Mouse (Mus musculus): ENCODE results near the gene Ywhab. TPM values are rescaled to one million over a fixed set of nuclear protein-coding genes. Genes with fewer than 3 reads are reported as not detected.

Gene Ywhab
- polyA plus RNA-seq, 1 experiment = 250 TPM

DNA sequence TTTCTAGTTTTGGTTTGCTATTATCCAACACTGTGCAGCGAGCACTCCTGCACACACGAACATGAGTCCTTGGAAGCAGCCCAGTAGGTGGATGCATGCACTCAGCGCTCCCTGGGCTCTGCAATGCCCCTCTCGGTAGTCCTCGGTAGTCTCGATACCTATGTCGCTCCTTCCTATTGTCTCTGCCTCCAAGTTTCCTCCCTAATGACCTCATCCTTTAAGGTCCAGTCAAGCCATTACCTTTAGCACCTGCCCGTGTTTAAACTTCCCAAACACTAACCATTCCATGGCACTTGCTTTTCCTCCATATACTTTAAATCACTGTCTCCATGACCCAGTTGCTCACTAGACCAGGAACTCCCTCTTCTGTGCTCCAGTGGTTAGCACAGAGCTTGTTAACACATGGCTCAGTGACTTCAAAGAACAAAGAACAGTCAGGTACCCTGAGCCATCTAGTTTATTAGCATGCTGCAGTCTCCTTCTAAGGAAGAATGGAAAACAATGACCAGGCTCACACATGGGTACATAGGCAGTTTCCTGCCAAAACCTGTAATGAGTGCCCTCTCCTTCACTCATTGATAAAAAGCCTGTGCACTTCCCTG lies 65.0 kb downstream of the Ywhab start:
- TF ChIP-seq POLR2A (IDR thresholded peaks at IDR 0.05; ENCODE audit: borderline replicate concordance, insufficient read depth, low read length) = no peak
- no peak for TF ChIP-seq CTCF (IDR thresholded peaks at IDR 0.05; ENCODE audit: borderline replicate concordance, insufficient read depth, low read depth, low read length)
- Histone ChIP-seq H3K27me3 (ENCODE audit: control insufficient read depth, insufficient read depth, low read length) (no peaks in the 10 kb centered on the region), H3K4me3 (replicated peaks; ENCODE audit: insufficient read depth, low read depth, low read length) (no peak overlapping the region), H3K27ac (ENCODE audit: insufficient read depth, low read length) (no peak overlapping the region), H3K4me1 (ENCODE audit: control insufficient read depth, insufficient read depth, low read length) (peaks cover under 1% of the 10 kb centered on the region; the same call in 1 of the 2 replicates)
- no peak for DNase-seq
- WGBS = 92% methylated on average over 8 of the region's 8 CpGs

Other genes with a start within 250 kb of the Ywhab start
- 1.4 and 1.5 TPM in 2 replicates for gene Ada, start 244.7 kb upstream of the Ywhab start, polyA plus RNA-seq (2012; rRNA removed)
- 0.08 and 0.32 TPM in 2 replicates for gene Ccn5, start 174.1 kb upstream of the Ywhab start, polyA plus RNA-seq (2012; rRNA removed)
- 0.60 and 0.79 TPM in 2 replicates for gene Kcnk15, start 141.3 kb upstream of the Ywhab start, polyA plus RNA-seq (2012; rRNA removed)
- 30.3 and 35.1 TPM in 2 replicates for gene Rims4, start 76.3 kb upstream of the Ywhab start, polyA plus RNA-seq (2012; rRNA removed)
- 3.1 and 3.2 TPM in 2 replicates for gene Pabpc1l, start 30.5 kb downstream of the Ywhab start, polyA plus RNA-seq (2012; rRNA removed)
- 17.1 and 18.7 TPM in 2 replicates for gene Stk4, start 75.4 kb downstream of the Ywhab start, polyA plus RNA-seq (2012; rRNA removed)
- gene Tomm34, start 76.2 kb downstream of the Ywhab start, polyA plus RNA-seq (2012; rRNA removed) = 66.9 and 71.5 TPM in 2 replicates
- gene Kcns1, start 176.2 kb downstream of the Ywhab start, polyA plus RNA-seq (2012; rRNA removed) = 2.3 TPM in 2 replicates
- gene Wfdc5, start 187.8 kb downstream of the Ywhab start, polyA plus RNA-seq (2012; rRNA removed) = not detected in 2 replicates
- gene Wfdc12, start 195.6 kb downstream of the Ywhab start, polyA plus RNA-seq (2012; rRNA removed) = 0.15 TPM in 1 of 2 replicates, not detected in the other
- not detected in 2 replicates for gene Wfdc15a, start 205.2 kb downstream of the Ywhab start, polyA plus RNA-seq (2012; rRNA removed)
- gene Wfdc15b, start 226.7 kb downstream of the Ywhab start, polyA plus RNA-seq (2012; rRNA removed) = not detected in 2 replicates
- not detected in 2 replicates for gene Svs2, start 243.5 kb downstream of the Ywhab start, polyA plus RNA-seq (2012; rRNA removed)

All from cerebellum, adult 2 months (tissue).